Mouse (Mus musculus) liver, embryonic 16.5 days (tissue): ENCODE measurements around the gene Slc6a6. TPM values are rescaled to one million over a fixed set of nuclear protein-coding genes. Genes with fewer than 3 reads are reported as not detected.

Experiments
- ATAC-seq: fragments of 200-750 bp; cut with Nextera tagmentation; 2 replicates; pipeline ENCODE4 v1.8.0; 2017; ENCODE audit warnings: low read depth, mild to moderate bottlenecking, moderate number of reproducible peaks, moderate library complexity
- H3K27ac ChIP-seq: fragments of 300-500 bp; sonication (generic); 2 replicates; pipeline ENCODE4 v1.5.1; 2014; ENCODE audit warnings: mild to moderate bottlenecking, low read length
- H3K27me3 ChIP-seq: fragments of 300-500 bp; sonication (generic); 2 replicates; pipeline ENCODE4 v1.6.1; 2014; ENCODE audit warnings: low read depth, low read length, mixed read lengths; ENCODE audit not compliant: control insufficient read depth, insufficient read depth
- H3K36me3 ChIP-seq: fragments of 300-500 bp; sonication (generic); 2 replicates; pipeline ENCODE4 v1.6.1; 2014; ENCODE audit warnings: mild to moderate bottlenecking; ENCODE audit not compliant: control insufficient read depth, insufficient read depth
- H3K4me1 ChIP-seq: fragments of 300-500 bp; sonication (generic); 2 replicates; pipeline ENCODE4 v1.6.1; 2014; ENCODE audit warnings: low read depth, low read length, mixed read lengths; ENCODE audit not compliant: control insufficient read depth
- H3K4me2 ChIP-seq: fragments of 300-500 bp; sonication (generic); 2 replicates; pipeline ENCODE4 v1.6.1; 2014; ENCODE audit warnings: low read depth, low read length, mixed read lengths
- H3K4me3 ChIP-seq: fragments of 300-500 bp; sonication (generic); 2 replicates; pipeline ENCODE4 v1.5.1; 2014; ENCODE audit warnings: low read depth, mild to moderate bottlenecking, low read length
- H3K9ac ChIP-seq: fragments of 300-500 bp; sonication (generic); 2 replicates; pipeline ENCODE4 v1.6.1; 2014; ENCODE audit warnings: low read depth, low read length
- H3K9me3 ChIP-seq: fragments of 300-500 bp; sonication (generic); replicated peaks from 2 replicates; pipeline ENCODE4 v1.6.1; 2016; ENCODE audit warnings: low read length; ENCODE audit not compliant: control insufficient read depth
- WGBS: fragments of 180-500 bp; shearing (Covaris S2); extraction: QIAGEN DNeasy Blood & Tissue Kit; methylation state at CpG from one replicate; pipeline ENCODE4 v1.1.7; 2014; ENCODE audit not compliant: insufficient replicate concordance; 5-methylcytosine and 5-hydroxymethylcytosine counted together
- polyA plus RNA-seq: library from polyadenylated mRNA; unstranded; fragments of >200 nt; fragmentation: Nextera tagmentation; extraction: Ambion mirVana; gene quantifications from 2 replicates; pipeline ENCODE4 v1.2.1, GENCODE M21; 2015

Gene Slc6a6
- polyA plus RNA-seq, 1 experiment from 2014 or later = 20.5 TPM

DNA sequence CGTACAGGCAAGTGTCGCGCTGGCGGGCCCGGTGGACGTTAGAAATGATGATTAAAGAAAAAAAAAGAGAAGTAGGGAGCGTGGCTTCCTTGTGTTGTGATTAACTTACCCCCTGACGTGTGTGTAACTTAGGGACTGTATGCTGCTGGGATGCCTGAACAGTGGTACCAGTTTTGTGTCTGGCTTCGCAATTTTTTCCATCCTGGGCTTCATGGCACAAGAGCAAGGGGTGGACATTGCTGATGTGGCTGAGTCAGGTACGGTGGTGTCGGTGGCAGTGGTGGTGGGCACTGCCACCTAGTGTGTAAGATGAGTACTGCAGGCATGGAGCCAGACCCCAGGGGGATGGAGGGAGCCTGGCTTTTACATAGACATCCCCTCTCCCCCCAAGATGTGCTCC is 57.2 kb downstream of the Slc6a6 start:
- WGBS = 51% methylated on average over 11 of the region's 11 CpGs
- Histone ChIP-seq H3K36me3 (peaks cover 5% of the 10 kb centered on the region), H3K4me1 (peaks cover 1% of the 10 kb centered on the region; the same call in 1 of the 2 replicates), H3K27me3 (no peaks in the 10 kb centered on the region), H3K9me3 (no peaks in the 10 kb centered on the region), H3K4me2 (no peak overlapping the region), H3K27ac (no peak overlapping the region), H3K9ac (no peak overlapping the region), H3K4me3 (no peak overlapping the region)
- ATAC-seq = no peak; the same call in 1 of the 2 replicates

GRCm38 (mm10) chr6:91742466-91742865 is 58.6 kb downstream of the Slc6a6 start:
- H3K27ac ChIP-seq = no peak overlapping the region
- no peak overlapping the region for H3K4me3 ChIP-seq
- H3K9me3 ChIP-seq = no peaks in the 10 kb centered on the region
- H3K27me3 ChIP-seq = no peaks in the 10 kb centered on the region
- H3K4me1 ChIP-seq = no peaks in the 10 kb centered on the region; the same call in 1 of the 2 replicates
- no peak for ATAC-seq
- WGBS = 63% methylated on average over 3 of the region's 3 CpGs
- H3K4me2 ChIP-seq = no peak overlapping the region
- H3K9ac ChIP-seq = no peak overlapping the region
- peaks cover 2% of the 10 kb centered on the region for H3K36me3 ChIP-seq

GRCm38 (mm10) chr6:91742995-91743394 is 59.1 kb downstream of the Slc6a6 start:
- no peak for ATAC-seq
- Histone ChIP-seq H3K4me3 (no peak overlapping the region), H3K36me3 (peaks cover 2% of the 10 kb centered on the region)

GRCm38 (mm10) chr6:91743886-91744285 is 60.0 kb downstream of the Slc6a6 start:
- H3K9me3 ChIP-seq = no peaks in the 10 kb centered on the region
- WGBS = 63% methylated on average over 4 of the region's 4 CpGs
- peaks cover 7% of the 10 kb centered on the region for H3K36me3 ChIP-seq
- H3K27ac ChIP-seq = no peak overlapping the region
- H3K4me3 ChIP-seq = no peak overlapping the region
- no peak for ATAC-seq
- no peak overlapping the region for H3K9ac ChIP-seq
- no peak overlapping the region for H3K4me2 ChIP-seq
- H3K4me1 ChIP-seq = no peaks in the 10 kb centered on the region
- H3K27me3 ChIP-seq = no peaks in the 10 kb centered on the region

More at GRCm38 (mm10) chr6:91742995-91743394, 59.1 kb downstream of the Slc6a6 start:
- H3K4me2 ChIP-seq = no peak overlapping the region
- no peaks in the 10 kb centered on the region for H3K9me3 ChIP-seq
- no peaks in the 10 kb centered on the region; the same call in 1 of the 2 replicates for H3K4me1 ChIP-seq
- H3K9ac ChIP-seq = no peak overlapping the region
- no peaks in the 10 kb centered on the region for H3K27me3 ChIP-seq
- WGBS = 77% methylated on average over 8 of the region's 8 CpGs
- H3K27ac ChIP-seq = no peak overlapping the region

- peaks cover 12% of the 10 kb centered on the region for H3K36me3 ChIP-seq
- 64% methylated on average over 3 of the region's 3 CpGs for WGBS
- no peak overlapping the region for H3K4me3 ChIP-seq
- H3K27me3 ChIP-seq = no peaks in the 10 kb centered on the region
- H3K4me2 ChIP-seq = no peak overlapping the region
- no peak overlapping the region for H3K27ac ChIP-seq
- ATAC-seq = no peak
- no peak overlapping the region for H3K9ac ChIP-seq
- no peaks in the 10 kb centered on the region for H3K4me1 ChIP-seq
- no peaks in the 10 kb centered on the region for H3K9me3 ChIP-seq
Measured at GRCm38 (mm10) chr6:91745246-91745645, 61.4 kb downstream of the Slc6a6 start.

GRCm38 (mm10) chr6:91745947-91746582 is 62.2 kb downstream of the Slc6a6 start:
- Histone ChIP-seq H3K27me3 (no peaks in the 10 kb centered on the region), H3K4me2 (no peak overlapping the region), H3K36me3 (peaks cover 12% of the 10 kb centered on the region), H3K9me3 (no peaks in the 10 kb centered on the region), H3K4me1 (no peaks in the 10 kb centered on the region), H3K4me3 (no peak overlapping the region), H3K27ac (no peak overlapping the region), H3K9ac (no peak overlapping the region)
- no peak for ATAC-seq
- WGBS = 80% methylated on average over 7 of the region's 7 CpGs

DNA sequence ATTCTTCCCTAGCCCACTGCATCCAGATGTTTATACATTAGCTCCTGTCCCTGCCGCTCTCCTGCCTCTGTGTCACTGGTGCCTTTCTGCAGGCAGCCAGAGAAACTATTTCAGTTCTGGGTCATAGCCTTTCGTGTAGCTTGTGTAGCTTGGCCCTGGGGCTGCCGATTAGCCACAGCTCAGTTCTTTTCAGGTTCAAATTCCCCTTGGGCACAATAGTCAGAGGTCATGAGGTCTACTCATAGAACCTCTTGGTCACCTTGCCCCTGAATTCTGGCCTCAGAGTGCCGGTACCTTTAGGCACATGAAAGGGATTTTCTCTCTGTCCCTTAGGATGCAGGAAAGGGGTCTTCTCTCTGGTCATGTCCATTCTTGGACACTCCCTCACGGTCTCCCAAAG is 62.9 kb downstream of the Slc6a6 start:
- Histone ChIP-seq H3K36me3 (peaks cover 12% of the 10 kb centered on the region), H3K27me3 (no peaks in the 10 kb centered on the region), H3K9me3 (no peaks in the 10 kb centered on the region), H3K9ac (no peak overlapping the region), H3K4me1 (no peaks in the 10 kb centered on the region), H3K4me2 (no peak overlapping the region), H3K27ac (no peak overlapping the region), H3K4me3 (no peak overlapping the region)
- ATAC-seq = no peak
- whole genome bisulfite sequencing = 68% methylated on average over 5 of the region's 5 CpGs

DNA sequence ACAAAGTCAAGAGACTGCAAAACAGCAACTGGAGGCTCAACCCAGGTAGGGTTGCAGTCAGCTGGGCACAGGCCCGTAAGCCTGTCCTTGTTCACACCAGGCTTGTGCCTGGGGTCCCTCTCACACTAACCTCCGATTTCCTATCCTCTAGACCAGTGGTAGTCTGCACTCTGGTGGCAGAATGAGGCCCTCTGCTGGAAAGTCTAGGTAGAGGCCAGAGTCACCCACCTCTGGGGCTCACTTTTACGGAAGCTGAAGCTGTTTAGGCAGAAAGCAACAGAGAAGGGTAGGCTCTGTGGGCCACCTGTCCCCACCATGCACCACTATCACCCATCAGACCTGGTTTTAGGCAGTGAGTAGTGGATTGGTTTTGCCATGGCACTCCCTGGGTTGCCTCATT is 67.1 kb downstream of the Slc6a6 start:
- Histone ChIP-seq H3K4me2 (no peak overlapping the region), H3K27ac (no peak overlapping the region), H3K4me1 (no peaks in the 10 kb centered on the region), H3K27me3 (no peaks in the 10 kb centered on the region), H3K9ac (no peak overlapping the region), H3K9me3 (no peaks in the 10 kb centered on the region), H3K36me3 (peaks cover 10% of the 10 kb centered on the region), H3K4me3 (no peak overlapping the region)
- 62% methylated on average over 3 of the region's 3 CpGs for WGBS
- ATAC-seq = no peak

- H3K27ac ChIP-seq = no peak overlapping the region
- 67% methylated on average over 8 of the region's 8 CpGs for WGBS
Measured at GRCm38 (mm10) chr6:91752884-91753283, 69.0 kb downstream of the Slc6a6 start.

More at GRCm38 (mm10) chr6:91752884-91753283, 69.0 kb downstream of the Slc6a6 start:
- no peaks in the 10 kb centered on the region for H3K9me3 ChIP-seq
- no peak overlapping the region for H3K4me3 ChIP-seq
- H3K4me2 ChIP-seq = no peak overlapping the region
- peaks cover 10% of the 10 kb centered on the region for H3K36me3 ChIP-seq
- H3K4me1 ChIP-seq = no peaks in the 10 kb centered on the region
- H3K9ac ChIP-seq = no peak overlapping the region
- ATAC-seq = no peak
- no peaks in the 10 kb centered on the region for H3K27me3 ChIP-seq
